Mouse (Mus musculus) kidney, adult 18-20 months (tissue): ENCODE measurements around the gene Slc38a9.

Experiments used
- DNase-seq: peaks from one replicate; pipeline ENCODE4 v3.0.0; 2021

Slc38a9 gene

GRCm38 (mm10) chr13:112747808-112748430 lies 87.4 kb downstream of the Slc38a9 start:
- no peak for DNase-seq

GRCm38 (mm10) chr13:112748808-112749510 lies 88.4 kb downstream of the Slc38a9 start:
- DNase-seq: no peak

- DNase-seq: no peak
Observed at GRCm38 (mm10) chr13:112749881-112750280, 89.3 kb downstream of the Slc38a9 start.

- DNase-seq: peak; percentile 61
Observed at GRCm38 (mm10) chr13:112751454-112752308, 91.1 kb downstream of the Slc38a9 start.

- DNase-seq: no peak
Observed at GRCm38 (mm10) chr13:112752309-112752975, 91.9 kb downstream of the Slc38a9 start.

- peak; percentile 60 for DNase-seq
Observed at GRCm38 (mm10) chr13:112753522-112753921, 93.0 kb downstream of the Slc38a9 start.

GRCm38 (mm10) chr13:112754871-112755270 lies 94.3 kb downstream of the Slc38a9 start:
- no peak for DNase-seq

- no peak for DNase-seq
Observed at GRCm38 (mm10) chr13:112755507-112756010, 95.0 kb downstream of the Slc38a9 start.

- DNase-seq: no peak
Observed at GRCm38 (mm10) chr13:112757395-112757794, 96.8 kb downstream of the Slc38a9 start.

GRCm38 (mm10) chr13:112758546-112759090 lies 98.1 kb downstream of the Slc38a9 start:
- no peak for DNase-seq

- no peak for DNase-seq
Observed at GRCm38 (mm10) chr13:112759364-112759763, 98.8 kb downstream of the Slc38a9 start.

- DNase-seq: no peak
Observed at GRCm38 (mm10) chr13:112759777-112760537, 99.4 kb downstream of the Slc38a9 start.

- peak; percentile 45 for DNase-seq
Observed at GRCm38 (mm10) chr13:112760538-112760881, 100.0 kb downstream of the Slc38a9 start.

- no peak for DNase-seq
Observed at GRCm38 (mm10) chr13:112761787-112762186, 101.2 kb downstream of the Slc38a9 start.

- no peak for DNase-seq
Observed at GRCm38 (mm10) chr13:112762548-112762947, 102.0 kb downstream of the Slc38a9 start.

- DNase-seq: peak; percentile 63
Observed at GRCm38 (mm10) chr13:112763531-112764091, 103.1 kb downstream of the Slc38a9 start.

GRCm38 (mm10) chr13:112764556-112764955 lies 104.0 kb downstream of the Slc38a9 start:
- DNase-seq: peak; percentile 37

- DNase-seq: no peak
Observed at GRCm38 (mm10) chr13:112765654-112766053, 105.1 kb downstream of the Slc38a9 start.

- DNase-seq: no peak
Observed at GRCm38 (mm10) chr13:112770528-112771328, 110.2 kb downstream of the Slc38a9 start.

- peak; percentile 51 for DNase-seq
Observed at GRCm38 (mm10) chr13:112771447-112772208, 111.1 kb downstream of the Slc38a9 start.
